Mouse (Mus musculus): ENCODE results near the gene Mcfd2.

Gene Mcfd2

DNA sequence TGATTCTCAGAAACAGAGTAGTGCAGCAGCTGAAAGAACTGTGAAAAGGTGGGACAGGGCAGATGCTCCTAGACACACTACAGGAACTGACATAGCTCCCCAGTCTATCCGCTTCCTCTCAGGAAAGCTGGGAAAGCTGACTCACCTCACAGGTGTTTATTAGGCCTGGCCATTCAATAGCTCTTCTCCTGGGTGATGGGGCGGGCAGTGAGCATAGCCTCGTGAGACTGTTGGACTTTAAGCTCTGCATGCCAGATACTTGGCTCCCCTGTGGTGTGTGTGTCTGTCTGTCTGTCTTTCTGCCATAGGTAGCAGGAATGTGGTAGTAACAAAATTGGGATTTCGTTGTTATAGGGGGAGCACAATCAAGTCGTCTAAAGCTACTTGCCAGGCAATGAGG, 23.6 kb upstream of the Mcfd2 start:
- DNase-seq (ENCODE audit: inconsistent age in 2 of 2, low spot score in 1 of 2): no peak

DNA sequence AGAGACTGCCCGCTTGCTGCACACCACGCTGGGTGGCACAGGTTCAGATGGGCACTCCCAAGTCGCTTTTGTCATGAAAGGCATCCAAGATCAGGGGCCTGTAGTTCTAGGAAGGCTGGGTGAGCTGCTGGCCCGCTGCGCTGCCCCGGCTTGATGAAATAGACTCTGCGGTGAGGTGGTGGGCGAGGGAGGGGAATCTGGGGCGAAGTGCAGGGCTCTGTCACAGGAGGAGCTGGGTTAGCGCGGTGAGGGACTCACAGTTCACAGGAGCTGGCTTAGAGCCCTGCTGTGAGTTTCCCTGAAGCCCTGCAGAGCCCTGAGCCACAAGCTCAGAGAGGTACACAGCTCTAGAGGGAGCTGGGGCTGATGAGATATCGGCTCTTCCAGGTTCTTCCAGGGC, 22.4 kb upstream of the Mcfd2 start:
- no peak for DNase-seq (ENCODE audit: inconsistent age in 2 of 2, low spot score in 1 of 2)

DNA sequence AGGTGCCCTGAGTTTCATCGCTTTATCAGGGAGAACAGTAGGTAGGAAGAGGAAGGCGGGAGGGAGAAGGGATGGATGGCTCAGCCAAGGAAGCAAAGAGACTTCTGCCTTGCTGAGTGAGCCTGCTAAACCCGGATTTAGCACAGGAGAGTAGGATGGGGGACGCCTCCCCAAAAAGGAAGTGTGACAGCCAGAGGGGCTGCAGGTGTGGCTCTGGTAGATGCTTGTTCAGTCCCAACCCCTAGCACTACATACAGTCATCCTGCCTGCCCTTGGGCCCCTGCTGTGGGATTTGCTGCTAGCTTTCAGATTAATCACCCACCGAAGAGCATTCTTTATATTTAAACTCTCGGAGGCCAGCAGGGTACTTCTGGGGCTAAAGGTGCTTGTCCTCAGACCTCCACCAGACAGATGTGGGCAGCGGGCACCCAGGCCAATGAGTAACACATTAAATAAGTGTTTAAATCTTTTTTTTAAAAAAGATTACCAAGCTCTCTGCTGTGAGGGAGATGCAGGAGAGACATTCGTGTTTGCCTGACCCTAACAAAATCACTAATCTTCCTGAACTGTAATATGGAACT, 21.6 kb upstream of the Mcfd2 start:
- no peak for DNase-seq (ENCODE audit: inconsistent age in 2 of 2, low spot score in 1 of 2)

DNA sequence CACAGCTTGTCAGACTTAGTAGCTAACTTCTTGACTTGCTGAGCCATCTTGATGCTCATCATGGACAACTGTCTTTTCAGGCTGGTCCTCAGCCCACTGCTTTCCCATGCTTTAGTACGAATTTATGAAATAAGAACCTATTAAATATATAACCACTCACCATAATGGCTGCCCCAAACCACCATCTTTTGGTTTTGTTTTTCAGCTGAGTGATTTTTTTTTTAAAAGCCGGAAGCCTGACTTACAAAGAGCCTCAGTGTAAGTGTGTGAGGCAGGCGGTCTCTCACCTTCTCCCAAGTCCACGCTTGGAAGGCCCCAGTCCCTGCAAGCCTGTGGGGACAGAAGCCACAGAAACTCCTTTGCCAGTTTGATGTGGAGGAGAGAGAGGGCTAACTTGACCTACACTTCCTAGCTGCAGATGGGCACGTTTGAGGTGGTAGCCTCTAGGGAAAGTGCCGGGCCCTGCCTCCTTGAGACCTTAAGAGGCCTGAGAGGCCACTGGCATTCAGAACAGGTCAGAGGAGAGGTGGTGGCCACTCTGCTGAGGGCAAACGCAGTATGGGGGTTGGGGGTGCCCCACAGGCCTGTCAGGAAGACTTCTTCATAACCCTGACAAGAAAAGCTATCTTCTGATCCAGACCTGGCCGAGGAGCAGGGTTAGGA, 20.9 kb upstream of the Mcfd2 start:
- no peak for DNase-seq (ENCODE audit: inconsistent age in 2 of 2, low spot score in 1 of 2)

DNA sequence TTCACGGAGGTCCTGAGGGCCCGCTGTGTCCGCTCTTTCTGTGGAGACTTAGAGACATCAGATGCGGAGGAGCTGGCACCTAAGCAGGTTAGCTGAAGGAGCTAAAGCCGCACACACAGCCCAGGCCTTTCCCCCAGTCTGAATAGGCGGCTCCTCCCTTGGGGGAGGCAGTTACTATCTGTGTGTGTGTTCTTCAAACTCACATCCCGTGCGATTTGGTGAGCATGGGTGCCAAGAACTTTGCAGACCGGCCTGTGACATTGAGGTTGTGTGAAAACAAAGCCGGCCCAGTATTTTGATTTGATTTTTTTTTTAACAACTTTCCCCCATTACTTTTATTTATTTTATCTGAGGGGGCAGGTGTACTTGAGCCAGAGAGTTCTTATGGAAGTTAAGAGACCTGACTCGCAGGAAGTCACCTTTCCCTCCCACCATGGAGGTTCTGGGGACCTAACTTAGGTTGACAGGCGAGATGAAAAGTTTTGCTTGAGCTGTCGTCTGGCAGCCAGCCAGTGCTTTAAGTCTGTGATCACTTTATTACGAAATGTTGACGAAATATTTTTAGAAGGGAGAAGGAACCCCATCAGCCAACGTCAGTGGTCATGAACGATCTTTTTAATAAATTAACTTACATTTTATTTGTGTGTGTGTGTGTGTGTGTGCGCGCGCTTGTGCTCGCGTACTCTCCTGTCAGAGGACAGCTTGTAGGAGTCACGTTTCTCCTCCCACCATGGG, 20.2 kb upstream of the Mcfd2 start:
- DNase-seq (ENCODE audit: inconsistent age in 2 of 2, low spot score in 1 of 2): no peak

DNA sequence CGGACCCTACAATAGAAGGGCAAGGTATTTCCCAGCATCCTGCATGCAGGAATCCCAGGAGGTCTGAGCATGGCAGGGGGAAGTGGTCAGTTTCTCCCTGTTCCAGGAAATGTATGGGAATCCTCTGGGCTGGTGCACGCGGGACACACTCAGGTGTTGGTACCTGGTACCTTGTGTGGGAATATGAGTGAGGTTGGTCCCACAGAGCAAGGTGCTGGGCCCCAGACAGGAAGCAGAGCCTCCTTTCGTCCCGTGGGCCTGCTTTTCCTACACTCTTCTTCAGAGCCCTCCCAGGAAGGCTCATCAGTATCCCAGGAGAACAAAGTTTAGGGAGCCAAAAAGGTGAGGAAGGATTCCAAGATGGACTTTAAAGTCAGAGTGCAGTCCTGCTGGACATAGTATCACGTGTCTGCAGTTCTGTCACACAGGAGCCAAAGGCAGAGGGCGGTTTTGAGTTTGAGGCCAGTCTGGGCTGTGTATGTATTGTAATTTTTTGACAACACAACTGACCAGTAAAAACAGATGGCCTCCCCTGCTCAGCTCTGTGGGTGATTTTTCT, 18.8 kb upstream of the Mcfd2 start:
- DNase-seq (ENCODE audit: inconsistent age in 2 of 2, low spot score in 1 of 2): no peak

DNA sequence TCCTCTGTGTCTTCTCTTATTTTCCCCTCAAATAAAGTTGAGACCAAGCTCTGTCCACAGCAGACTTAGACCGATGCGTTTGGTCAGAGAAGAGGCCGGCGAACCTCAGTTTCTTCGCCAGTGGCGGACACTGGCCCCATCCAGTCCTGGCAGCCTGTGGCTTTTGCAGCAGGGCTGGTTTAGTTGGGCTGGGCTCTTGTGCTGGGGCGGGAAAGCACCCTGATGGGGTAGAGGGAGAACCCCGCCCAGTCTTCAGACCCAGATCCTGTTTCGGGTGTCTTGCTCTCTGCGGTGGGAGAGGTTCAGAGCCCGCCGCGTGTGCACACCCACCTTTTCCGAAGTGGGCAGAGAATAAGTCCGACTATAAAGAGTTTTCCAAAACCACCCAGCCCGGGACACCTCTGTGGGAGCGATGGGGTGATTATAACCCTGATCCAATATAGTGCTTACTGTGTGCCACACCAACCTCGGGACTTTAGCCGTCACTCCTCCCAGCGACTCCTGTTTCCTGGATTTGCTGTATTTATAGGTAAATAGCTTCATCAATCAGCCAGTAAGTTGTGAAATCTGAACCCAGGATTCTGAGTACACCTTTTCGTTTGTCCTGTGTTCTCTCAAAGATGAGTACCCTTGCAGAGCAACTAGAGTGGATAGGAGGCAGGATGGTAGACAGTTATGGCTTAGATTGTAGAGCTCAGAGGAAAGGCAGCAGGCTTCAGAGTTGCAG, 18.2 kb upstream of the Mcfd2 start:
- DNase-seq (ENCODE audit: inconsistent age in 2 of 2, low spot score in 1 of 2): peak in 1 of 2 experiments; percentile 75

DNA sequence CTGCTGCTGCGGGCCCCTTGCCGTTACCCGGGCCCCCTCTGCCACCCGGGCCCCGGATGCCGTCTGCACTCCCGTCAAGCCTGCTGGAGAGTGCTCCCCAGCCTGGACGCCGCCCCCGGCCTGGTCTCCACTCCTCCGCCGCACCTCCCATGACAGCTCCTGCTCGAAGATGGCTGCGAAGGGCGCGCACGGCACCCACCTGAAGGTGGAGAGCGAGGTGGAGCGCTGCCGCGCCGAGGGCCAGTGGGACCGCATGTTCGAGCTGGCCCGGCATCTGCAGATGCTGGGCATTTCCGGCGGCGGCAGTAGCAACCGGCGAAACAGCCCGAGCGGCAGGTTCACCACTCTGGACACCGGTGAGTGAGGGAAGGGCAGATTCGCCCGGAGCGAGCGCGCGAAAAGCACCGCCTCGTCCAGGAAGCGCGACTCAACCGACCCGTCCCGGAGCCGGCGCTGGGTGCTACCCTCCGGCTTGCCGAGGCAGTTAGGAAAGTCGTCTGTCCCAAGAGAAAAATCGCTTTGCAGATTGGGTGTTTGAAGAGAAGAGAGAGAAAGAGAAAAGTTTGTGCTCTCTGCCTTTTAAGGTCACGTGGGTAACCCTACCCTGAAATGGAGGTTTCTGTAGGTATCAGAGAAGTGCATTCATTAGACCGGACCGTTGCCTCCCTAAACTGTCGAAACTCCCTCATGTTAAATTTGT, 17.5 kb upstream of the Mcfd2 start:
- DNase-seq (ENCODE audit: inconsistent age in 2 of 2, low spot score in 1 of 2): peak; percentile 84 to 92

DNA sequence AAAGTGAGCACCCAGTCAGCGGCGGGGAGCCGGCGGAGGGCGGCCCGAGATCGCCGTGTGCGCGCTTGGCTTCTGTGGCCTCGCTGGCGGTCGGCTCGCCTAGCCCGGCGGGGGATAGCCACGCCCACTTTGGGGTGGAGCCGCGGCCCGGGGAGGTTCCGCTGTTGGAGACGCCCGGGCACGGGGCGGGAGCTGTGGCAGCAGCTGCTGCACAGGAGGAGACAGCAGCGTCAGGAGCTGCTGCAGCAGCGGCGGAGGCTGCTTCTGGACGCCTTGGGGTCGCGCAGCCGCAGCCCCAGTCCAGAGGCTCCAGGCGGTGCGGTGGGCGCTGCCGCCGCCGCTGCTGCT, 16.9 kb upstream of the Mcfd2 start, which contains the start of gene Ttc7:
Ttc7 (plus strand) TSS at position 181 of the 348 bp plus-strand sequence.
- peak; percentile 99 for DNase-seq (ENCODE audit: inconsistent age in 2 of 2, low spot score in 1 of 2)

DNA sequence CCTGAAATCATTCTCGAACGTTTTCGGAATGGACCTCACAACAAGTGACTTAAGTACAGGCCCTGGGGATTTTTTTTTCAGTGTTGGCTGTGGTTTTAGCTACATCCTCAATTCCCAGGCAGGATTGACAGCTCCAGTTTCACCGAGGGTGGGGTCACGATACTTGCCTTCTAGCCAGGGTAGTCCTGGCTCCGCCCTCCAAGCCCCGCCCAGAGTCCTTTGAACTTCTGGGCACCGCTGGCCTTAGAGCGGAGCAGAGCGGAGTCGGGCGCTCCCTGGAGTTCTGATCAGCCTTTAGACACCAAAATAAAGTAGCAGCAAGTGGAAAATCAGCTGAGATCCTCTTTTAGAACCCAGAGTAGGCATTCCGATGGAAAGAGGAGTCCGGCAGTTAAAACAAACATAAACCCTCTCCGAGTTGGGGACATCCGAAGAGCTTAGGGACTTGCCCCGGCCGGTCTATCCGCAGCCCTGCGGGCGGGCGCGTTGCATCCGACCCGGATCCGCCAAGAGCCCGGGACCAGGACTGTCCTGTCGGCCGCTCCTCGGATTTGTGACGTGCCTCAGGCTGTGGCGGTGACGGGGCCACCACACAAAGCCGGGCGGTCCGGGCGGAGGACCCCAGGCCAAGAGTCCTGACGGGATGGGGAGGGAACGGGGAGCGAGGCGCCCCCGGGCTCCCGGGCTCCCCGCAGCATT, 16.4 kb upstream of the Mcfd2 start:
- peak; percentile 95 to 98 for DNase-seq (ENCODE audit: inconsistent age in 2 of 2, low spot score in 1 of 2)

DNA sequence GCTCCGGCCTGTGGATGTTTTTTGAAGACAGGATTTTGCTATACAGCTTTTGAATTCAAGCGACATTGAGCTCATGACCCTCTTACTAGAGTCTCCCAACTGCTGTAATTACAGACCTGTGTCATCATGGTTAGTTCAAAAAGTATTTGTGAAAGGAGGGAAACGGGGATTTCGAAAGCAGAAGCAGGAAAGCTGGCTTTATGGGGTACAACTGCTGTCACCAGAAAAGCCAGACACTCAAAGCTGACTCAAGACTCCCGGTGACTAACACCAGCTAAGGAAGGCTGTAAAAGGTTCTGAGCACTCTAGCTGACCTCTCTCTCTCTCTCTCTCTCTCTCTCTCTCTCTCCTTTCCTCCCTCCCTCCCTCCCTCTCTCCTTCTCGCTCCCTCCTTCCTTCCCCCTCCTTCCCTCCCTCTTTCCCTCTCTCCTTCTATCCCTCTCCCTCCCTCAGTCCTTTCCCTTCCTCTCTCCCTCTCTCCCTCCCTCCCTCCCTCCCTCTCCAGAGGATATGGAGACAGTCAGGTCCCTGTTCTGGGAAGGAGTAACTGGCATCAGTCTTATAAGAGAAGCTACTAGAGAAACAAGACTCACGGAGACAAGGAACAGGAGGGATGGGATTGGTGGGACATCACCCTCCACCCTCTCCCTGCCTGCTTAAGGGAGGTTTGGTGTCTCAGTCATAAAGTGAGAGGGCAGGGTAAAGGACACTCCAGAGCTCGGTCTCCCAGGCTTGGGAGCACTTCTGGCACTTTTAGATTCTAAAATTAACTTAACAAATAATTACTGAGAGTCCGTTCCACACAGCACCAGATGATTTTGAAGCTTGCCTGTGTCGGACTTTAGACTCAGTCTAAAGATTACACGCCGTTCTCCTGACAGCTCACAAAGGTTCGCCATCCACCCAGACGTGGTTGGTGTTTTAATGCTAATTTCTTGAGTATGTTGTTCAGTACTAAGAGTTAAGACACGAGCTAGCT, 9.9 kb upstream of the Mcfd2 start:
- no peak for DNase-seq (ENCODE audit: inconsistent age in 2 of 2, low spot score in 1 of 2)

DNA sequence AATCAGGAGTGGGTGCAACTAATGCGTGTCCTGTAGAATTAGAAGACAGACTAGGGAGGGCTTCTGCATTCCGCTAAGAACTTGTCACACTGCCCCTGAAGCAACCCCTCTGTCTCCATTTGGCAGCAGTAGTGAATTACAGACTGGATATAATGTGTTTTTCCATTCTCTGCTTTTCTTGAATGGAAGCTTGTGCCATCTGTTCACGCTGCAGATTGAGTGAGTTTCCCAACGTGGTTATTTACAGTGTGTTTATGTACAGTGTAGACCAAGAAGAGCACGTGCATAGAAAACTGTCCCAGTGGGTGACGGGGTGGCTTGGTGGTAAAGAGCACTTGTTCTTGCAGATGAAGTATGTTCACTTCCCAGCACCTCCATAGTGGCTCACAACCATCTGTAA, 3.7 kb upstream of the Mcfd2 start:
- DNase-seq (ENCODE audit: inconsistent age in 2 of 2, low spot score in 1 of 2): no peak

DNA sequence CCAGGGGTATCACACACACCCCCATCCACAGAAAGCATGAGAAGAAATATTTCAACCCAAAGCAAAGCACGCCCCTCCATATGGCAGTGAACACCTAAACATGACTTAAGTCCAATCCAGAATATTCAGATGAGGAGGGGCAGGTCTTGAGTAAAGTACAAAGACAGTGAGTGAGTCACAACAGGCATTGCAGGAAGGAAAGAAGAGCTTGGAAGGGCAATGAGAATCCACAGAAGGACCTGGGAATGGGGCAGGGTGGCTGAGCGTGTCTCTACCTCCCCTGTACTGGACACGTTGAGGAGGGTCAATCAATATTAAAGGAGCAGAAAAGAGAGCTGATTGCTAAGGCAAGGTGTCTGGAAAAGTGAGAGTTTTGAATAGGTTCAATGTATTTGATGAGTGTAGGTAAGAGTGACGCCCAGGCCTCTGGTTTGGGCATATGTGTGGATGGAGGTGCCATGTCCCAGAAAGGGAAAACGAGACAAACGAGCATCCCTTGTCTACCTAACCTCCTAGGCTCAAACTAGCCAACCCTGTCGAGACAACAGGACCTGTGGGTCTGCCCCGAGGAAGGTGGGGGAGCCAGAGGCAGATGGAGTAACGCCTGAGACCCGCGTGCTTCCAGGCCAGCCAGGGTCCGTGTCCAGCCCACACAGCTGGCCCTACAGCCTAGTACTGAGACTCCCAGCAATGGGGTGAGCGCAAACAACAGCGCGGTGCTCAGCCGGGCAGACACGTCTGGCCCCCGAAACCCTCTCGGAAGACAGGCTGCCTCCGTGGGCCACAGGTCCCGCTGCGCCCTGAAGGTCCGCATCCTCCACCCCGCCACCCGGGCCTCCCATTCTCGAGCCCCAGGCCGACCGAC, 576 bp downstream of the Mcfd2 start:
- peak; percentile 44 to 85 for DNase-seq (ENCODE audit: inconsistent age in 2 of 2, low spot score in 1 of 2)

DNA sequence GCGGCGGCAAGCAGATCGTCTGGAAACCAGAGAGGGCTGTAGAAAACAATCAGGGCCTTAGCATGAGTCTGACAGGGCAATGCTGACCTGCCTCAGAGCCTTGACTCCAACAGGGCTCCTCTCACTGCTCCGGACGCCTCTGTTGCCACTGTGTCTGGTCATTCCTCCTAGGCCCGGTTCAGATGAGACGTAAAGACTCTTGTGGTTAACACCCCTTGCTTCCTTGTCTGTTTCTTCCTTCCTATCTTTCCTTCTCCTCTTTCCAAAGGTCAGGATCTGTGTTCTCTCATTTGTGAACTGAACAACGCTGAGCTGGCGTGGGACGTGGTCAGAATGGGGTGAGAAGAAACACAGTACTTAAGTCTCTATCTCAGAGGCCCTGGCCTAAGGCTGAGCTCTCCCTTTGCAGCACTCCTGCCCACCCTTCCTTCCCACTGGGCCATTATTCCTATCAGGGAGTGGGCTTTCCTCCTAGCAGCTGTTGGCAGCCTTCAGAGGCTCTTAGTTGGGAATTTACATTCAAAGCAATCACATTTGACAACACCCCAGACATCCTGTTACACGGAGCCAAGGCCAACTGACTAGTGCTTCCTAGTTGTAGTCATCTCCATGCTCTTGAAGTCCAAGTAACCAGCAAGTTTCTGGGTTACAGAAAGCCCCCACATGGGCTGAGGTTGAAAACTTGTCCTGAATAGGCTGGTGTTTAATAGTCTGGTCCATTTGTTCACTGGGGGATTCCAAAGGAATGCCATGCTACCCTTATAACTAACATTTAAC, 1.5 kb downstream of the Mcfd2 start:
- peak; percentile 40 to 83 for DNase-seq (ENCODE audit: inconsistent age in 2 of 2, low spot score in 1 of 2)

DNA sequence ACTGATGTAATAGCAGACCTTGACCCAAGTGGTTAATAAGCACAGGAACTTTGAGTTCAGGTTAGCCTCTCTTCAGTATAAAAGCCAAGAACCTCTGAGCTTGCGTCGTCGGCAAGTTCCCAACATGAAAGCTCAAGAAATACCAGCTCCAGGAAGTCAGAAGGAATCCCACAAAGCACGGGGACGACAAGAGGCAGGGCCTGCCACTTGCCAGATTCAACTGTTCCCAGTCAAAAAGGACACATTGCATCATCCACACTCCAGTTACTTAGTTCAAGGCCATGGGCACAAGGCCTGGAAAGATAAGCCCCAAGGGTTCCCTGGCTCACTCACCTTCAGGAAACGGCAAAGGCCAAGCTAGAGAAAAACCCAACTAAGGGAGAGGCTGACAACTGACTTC, 2.3 kb downstream of the Mcfd2 start:
- peak; percentile 85 to 94 for DNase-seq (ENCODE audit: inconsistent age in 2 of 2, low spot score in 1 of 2)

DNA sequence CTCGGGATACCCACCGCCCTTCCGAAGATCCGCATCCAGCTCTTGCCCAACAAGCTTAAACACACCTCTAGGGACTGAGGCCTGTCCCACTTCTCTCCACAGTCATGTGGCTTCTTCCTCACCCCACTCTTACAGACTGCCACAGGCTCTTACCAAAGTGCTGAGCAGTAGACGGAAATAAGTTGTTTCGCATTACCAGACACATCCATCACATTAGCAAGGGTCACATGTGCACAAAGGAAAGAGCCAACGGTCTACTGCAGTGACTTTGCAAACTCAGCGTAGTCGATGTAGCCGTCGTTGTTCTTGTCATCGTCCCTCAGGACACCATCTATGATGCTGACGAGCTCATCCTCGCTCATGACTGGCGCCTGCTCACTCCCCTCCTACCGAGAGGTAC, 10.1 kb downstream of the Mcfd2 start:
- no peak for DNase-seq (ENCODE audit: inconsistent age in 2 of 2, low spot score in 1 of 2)

DNA sequence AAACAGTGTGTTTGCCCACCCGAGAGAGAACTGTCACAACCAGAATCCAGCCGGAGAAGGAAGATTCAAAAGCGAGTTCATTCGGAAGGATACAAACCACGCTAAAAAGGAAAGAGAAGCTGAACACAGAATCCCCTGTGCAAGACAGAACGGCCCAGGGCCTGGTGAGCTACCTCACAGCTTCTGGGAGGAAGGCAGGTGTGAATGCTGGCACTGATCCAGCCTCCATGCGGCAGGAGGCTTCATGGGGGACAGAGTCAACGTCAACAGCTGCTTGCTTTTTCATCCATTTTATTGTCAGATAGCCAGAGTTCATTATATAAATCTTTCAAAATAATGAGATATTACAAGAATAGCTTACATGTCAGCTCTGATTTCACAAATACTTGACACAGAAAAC, 11.4 kb downstream of the Mcfd2 start:
- DNase-seq (ENCODE audit: inconsistent age in 2 of 2, low spot score in 1 of 2): no peak
